In the genomic region with DNA sequence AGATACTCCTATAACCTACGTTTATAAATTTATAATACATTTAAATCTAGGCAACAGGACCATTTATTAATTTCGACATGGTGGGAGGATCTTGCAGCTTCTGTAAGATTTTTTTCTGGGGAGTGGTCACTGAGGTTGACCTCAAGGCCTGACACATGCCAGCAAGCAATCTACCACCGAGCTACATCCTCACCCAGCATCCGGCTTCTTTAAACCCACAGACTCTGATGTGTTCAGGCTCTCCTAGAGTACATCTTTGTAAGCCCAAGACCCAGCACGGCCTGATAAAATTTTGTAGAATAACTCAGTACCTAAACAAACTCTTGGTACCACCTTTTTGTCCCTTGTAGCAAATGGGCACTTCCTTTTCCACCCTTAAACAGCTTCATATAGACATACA, we compare ENCODE assay signal across 14 mouse cellular contexts.
"Had no signal": no experiment of that assay in that cellular context is flagged by ENCODE, and none has a peak within 500 bp of the region (broad histone marks: within the 10 kb centered on the region; RNA-seq: fewer than 3 reads in every experiment).

No protein-coding gene starts in this region.

- H3K27ac ChIP-seq: kidney, postnatal 0 days; limb, embryonic 13.5 days; liver, embryonic 14.5 days; midbrain, embryonic 10.5 days; neural tube, embryonic 12.5 days; stomach, postnatal 0 days had no signal

- H3K4me2 ChIP-seq: limb, embryonic 13.5 days had no signal

- H3K9me3 ChIP-seq: limb, embryonic 13.5 days; neural tube, embryonic 12.5 days had no signal

- DNase-seq: kidney, adult 9 months; layer of hippocampus, adult 9-11 months; layer of hippocampus, postnatal 36 days; left cerebral cortex, postnatal 4 days; lung, adult 18-20 months; thymus, postnatal 25 days had no signal

- H3K27me3 ChIP-seq: limb, embryonic 13.5 days; neural tube, embryonic 12.5 days had no signal

- ATAC-seq: intestine, postnatal 0 days had no signal

- H3K36me3 ChIP-seq: neural tube, embryonic 12.5 days had no signal

- H3K9ac ChIP-seq: limb, embryonic 13.5 days; liver, embryonic 14.5 days; neural tube, embryonic 12.5 days had no signal

- H3K4me3 ChIP-seq: limb, embryonic 13.5 days; midbrain, embryonic 10.5 days; myocyte; neural tube, embryonic 12.5 days had no signal
